Mouse (Mus musculus): ENCODE data around the gene Bcar1. TPM values are rescaled to one million over a fixed set of nuclear protein-coding genes. Genes with fewer than 3 reads are reported as not detected.

The Bcar1 gene
- 5.6 and 6.3 TPM in 2 replicates for polyA plus RNA-seq (2015; fragmentation: Nextera tagmentation; extraction: Ambion mirVana)

- DNase-seq = peak; percentile 46
- H3K27me3 ChIP-seq = peaks cover 84% of the 10 kb centered on the region
- H3K4me1 ChIP-seq (replicated peaks) = peaks cover 64% of the 10 kb centered on the region
- H3K9ac ChIP-seq = peak within 1 kb of the TSS; percentile 71
- peak; percentile 7 for ATAC-seq (ENCODE audit: low read depth)
- 10% methylated on average over 40 of the region's 40 CpGs for WGBS (ENCODE audit: insufficient replicate concordance)
- peak within 1 kb of the TSS; percentile 64 for H3K4me3 ChIP-seq (replicated peaks)
- H3K36me3 ChIP-seq = no peaks in the 10 kb centered on the region
- H3K4me2 ChIP-seq = peak within 1 kb of the TSS; percentile 69
- H3K9me3 ChIP-seq (replicated peaks) = no peaks in the 10 kb centered on the region
- H3K27ac ChIP-seq = peak within 1 kb of the TSS; percentile 52
Measured at GRCm38 (mm10) chr8:111743792-111744696, at the start of gene Bcar1. Gene Bcar1 (minus strand): TSS chr8:111743809.

GRCm38 (mm10) chr8:111789639-111790038 is 46.0 kb upstream of the Bcar1 start:
- H3K9ac ChIP-seq = no peak overlapping the region
- H3K4me2 ChIP-seq = no peak overlapping the region
- DNase-seq (no peak), ATAC-seq (ENCODE audit: low read depth) (no peak)
- no peaks in the 10 kb centered on the region for H3K4me1 ChIP-seq (replicated peaks)
- no peak overlapping the region for H3K4me3 ChIP-seq (replicated peaks)
- H3K27me3 ChIP-seq = no peaks in the 10 kb centered on the region
- H3K9me3 ChIP-seq (replicated peaks) = no peaks in the 10 kb centered on the region
- no peak overlapping the region; the same call in 1 of the 2 replicates for H3K27ac ChIP-seq
- peaks cover 23% of the 10 kb centered on the region for H3K36me3 ChIP-seq

DNA sequence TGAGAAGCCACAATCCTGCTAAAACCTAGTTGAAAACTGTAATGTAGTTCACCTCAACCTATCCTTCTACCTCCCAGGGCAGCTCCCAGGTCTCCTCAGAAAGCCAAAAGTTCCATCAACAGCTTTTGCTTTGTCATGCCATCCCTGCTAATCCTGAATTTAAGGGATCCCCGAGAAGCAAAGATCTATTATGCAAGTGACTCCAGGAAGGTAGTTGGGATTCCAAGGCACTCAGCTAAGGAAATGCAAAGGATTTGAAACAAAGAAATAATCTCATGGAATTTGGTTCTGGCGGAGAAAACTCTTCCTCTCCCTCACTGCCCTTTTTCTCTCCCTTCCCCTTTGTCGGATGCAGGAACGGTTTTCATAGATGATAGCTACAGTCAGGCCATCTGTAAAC is 45.6 kb upstream of the Bcar1 start:
- Histone ChIP-seq H3K9ac (no peak overlapping the region), H3K4me2 (no peak overlapping the region), H3K9me3 (replicated peaks) (no peaks in the 10 kb centered on the region), H3K36me3 (peaks cover 21% of the 10 kb centered on the region), H3K4me3 (replicated peaks) (no peak overlapping the region), H3K27ac (no peak overlapping the region), H3K27me3 (no peaks in the 10 kb centered on the region), H3K4me1 (replicated peaks) (no peaks in the 10 kb centered on the region)
- DNase-seq (no peak), ATAC-seq (ENCODE audit: low read depth) (no peak)
- 62% methylated on average over 4 of the region's 4 CpGs for WGBS (ENCODE audit: insufficient replicate concordance)

GRCm38 (mm10) chr8:111788497-111788896 is 44.9 kb upstream of the Bcar1 start:
- Histone ChIP-seq H3K9me3 (replicated peaks) (no peaks in the 10 kb centered on the region), H3K4me2 (no peak overlapping the region), H3K4me3 (replicated peaks) (no peak overlapping the region), H3K36me3 (peaks cover 21% of the 10 kb centered on the region; the same call in 1 of the 2 replicates), H3K27me3 (no peaks in the 10 kb centered on the region), H3K4me1 (replicated peaks) (no peaks in the 10 kb centered on the region), H3K9ac (no peak overlapping the region), H3K27ac (no peak overlapping the region)
- WGBS (ENCODE audit: insufficient replicate concordance) = 67% methylated on average over 3 of the region's 3 CpGs
- DNase-seq = no peak
- no peak for ATAC-seq (ENCODE audit: low read depth)

DNA sequence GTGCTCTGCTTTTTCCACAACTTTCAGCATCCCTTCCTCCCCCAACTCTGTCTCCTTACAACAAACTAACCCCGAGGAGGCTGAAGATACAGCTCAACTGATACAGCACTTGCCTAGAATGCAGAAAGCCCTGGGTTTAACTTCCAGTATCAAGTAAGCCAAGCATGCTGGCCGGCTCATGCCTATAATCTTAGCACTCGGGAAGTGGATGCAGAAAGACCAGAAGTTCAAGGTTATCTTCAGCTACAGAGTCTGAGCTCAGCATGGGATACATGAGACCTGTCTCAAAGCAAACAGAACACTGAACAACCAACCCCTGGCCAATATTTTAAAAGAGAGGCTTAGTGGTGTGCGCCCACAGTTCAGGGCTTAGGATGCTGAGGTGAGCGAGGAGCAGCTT is 44.5 kb upstream of the Bcar1 start:
- DNase-seq (no peak), ATAC-seq (ENCODE audit: low read depth) (no peak)
- H3K9me3 ChIP-seq (replicated peaks) = no peaks in the 10 kb centered on the region
- no peak overlapping the region for H3K4me3 ChIP-seq (replicated peaks)
- no peak overlapping the region for H3K9ac ChIP-seq
- 65% methylated on average over 5 of the region's 5 CpGs for WGBS (ENCODE audit: insufficient replicate concordance)
- no peak overlapping the region for H3K27ac ChIP-seq
- H3K4me1 ChIP-seq (replicated peaks) = no peaks in the 10 kb centered on the region
- H3K27me3 ChIP-seq = no peaks in the 10 kb centered on the region
- H3K4me2 ChIP-seq = no peak overlapping the region
- H3K36me3 ChIP-seq = peaks cover 23% of the 10 kb centered on the region; the same call in 1 of the 2 replicates

DNA sequence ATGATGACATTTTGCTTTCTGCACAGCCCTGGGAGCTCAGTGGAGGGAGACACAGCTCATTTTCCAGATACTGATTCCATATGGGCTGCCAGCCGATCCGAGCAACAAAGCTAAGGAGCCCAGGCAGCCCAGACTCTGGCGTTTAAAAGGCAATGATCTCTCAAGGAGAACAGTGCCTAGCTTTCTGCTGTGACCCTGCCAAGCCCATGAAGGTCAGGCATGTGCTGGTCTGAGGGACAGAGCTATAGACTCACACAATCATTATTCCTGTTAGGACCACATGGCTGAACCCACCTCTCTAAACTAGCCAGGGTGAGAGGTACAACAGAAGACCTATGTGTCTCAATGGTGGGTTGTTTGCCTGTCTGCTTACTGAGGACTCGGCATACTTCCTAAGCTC is 44.1 kb upstream of the Bcar1 start:
- H3K27me3 ChIP-seq = no peaks in the 10 kb centered on the region
- 0 out of 2 replicates have a peak overlapping the region, but pooled peaks have one; percentile 13 for H3K27ac ChIP-seq
- H3K36me3 ChIP-seq = peaks cover 26% of the 10 kb centered on the region; the same call in 1 of the 2 replicates
- 64% methylated on average over 4 of the region's 4 CpGs for WGBS (ENCODE audit: insufficient replicate concordance)
- no peak overlapping the region for H3K4me3 ChIP-seq (replicated peaks)
- H3K9ac ChIP-seq = no peak overlapping the region
- H3K4me1 ChIP-seq (replicated peaks) = no peaks in the 10 kb centered on the region
- H3K4me2 ChIP-seq = no peak overlapping the region
- ATAC-seq (ENCODE audit: low read depth) (no peak), DNase-seq (no peak)
- H3K9me3 ChIP-seq (replicated peaks) = no peaks in the 10 kb centered on the region

DNA sequence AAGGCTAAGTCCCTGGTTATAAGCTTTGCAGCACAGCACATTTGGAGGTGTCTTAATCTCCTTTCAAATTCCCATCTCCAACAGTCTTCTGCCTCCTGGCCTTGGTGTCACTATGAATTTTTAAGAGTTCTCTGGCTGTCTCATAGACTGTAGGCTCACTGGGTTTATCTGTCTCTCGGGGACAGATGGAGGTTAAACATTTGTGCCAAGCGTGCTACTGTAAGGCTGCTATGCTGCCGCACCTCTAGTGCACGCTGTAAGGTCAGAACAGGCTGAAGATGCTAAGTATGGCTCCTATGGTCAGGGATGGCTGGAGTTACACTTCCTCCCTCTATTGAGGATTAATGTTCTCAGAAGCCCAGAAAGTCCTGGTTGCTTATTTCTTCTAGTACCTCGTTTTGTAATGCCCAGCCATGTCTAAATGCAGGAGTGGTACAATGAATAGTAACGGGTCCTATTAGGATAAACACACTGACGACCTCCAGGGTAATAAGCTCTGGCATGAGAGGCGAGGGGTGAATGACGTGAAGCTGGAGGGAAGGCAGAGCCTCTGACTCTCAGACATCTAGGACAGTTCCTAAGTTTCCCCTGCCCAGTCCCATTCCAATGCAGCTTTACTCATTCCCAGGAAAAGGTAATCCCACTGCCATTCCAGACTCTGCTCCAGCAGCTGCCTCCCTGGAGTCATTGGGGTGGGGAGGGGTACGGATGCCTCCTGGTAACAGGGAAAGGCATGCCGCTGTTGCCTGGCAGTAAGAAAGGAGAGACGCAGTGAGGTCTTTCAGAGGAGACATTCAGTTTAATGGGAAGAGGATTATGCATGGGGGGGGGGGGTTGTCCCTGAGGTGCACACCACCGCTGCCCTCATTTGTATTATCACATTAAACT is 43.3 kb upstream of the Bcar1 start:
- Histone ChIP-seq H3K9ac (no peak overlapping the region), H3K36me3 (peaks cover 27% of the 10 kb centered on the region; the same call in 1 of the 2 replicates), H3K9me3 (replicated peaks) (no peaks in the 10 kb centered on the region), H3K4me1 (replicated peaks) (no peaks in the 10 kb centered on the region), H3K27me3 (no peaks in the 10 kb centered on the region), H3K4me2 (no peak overlapping the region), H3K4me3 (replicated peaks) (no peak overlapping the region), H3K27ac (no peak overlapping the region)
- WGBS (ENCODE audit: insufficient replicate concordance) = 77% methylated on average over 13 of the region's 13 CpGs
- ATAC-seq (ENCODE audit: low read depth) (no peak), DNase-seq (no peak)

- no peak overlapping the region for H3K4me2 ChIP-seq
- H3K4me3 ChIP-seq (replicated peaks) = no peak overlapping the region
- peaks cover 8% of the 10 kb centered on the region for H3K4me1 ChIP-seq (replicated peaks)
- no peaks in the 10 kb centered on the region for H3K27me3 ChIP-seq
- DNase-seq (no peak), ATAC-seq (ENCODE audit: low read depth) (no peak)
- H3K9ac ChIP-seq = no peak overlapping the region
- peaks cover 22% of the 10 kb centered on the region; the same call in 1 of the 2 replicates for H3K36me3 ChIP-seq
- no peaks in the 10 kb centered on the region for H3K9me3 ChIP-seq (replicated peaks)
- WGBS (ENCODE audit: insufficient replicate concordance) = 81% methylated on average over 2 of the region's 2 CpGs
- no peak overlapping the region for H3K27ac ChIP-seq
Measured at GRCm38 (mm10) chr8:111786116-111786515, 42.5 kb upstream of the Bcar1 start.

DNA sequence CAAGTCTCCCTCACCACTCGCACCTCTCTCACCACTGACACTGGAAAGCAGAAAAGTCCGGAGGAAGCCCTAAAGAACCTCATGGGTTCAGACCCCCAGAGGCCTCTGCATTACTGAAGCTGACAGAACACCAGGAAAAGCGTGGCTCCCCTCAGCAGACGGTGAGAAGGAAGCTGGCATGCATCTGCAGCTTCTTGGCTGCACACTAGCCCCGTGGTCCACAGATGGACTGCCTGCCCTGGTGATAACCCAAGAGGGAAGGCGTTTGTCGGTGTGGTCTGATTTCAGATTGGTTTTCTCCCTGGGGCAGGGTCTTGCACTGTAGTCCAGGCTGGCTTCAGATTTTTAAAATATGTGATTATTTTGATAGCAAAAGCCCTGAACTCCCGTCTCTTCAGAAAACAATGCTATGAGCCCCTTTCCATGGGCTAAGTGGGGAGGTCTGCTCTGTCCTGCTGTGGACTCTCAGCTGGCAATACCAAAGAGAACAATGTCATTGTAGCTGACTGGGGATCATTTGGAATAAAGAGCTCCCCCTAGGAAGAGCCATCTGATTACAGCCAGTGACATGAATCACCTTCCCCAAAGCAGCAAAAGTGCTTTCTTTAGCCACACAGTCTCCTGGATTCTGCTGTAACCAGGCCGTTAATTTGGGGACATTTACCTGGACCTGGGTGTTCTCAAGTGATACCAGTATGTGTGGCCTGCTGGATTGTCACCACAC is 39.2 kb upstream of the Bcar1 start:
- H3K27me3 ChIP-seq = no peaks in the 10 kb centered on the region
- H3K4me2 ChIP-seq = no peak overlapping the region
- no peak overlapping the region for H3K27ac ChIP-seq
- no peak for DNase-seq
- no peak overlapping the region for H3K4me3 ChIP-seq (replicated peaks)
- 75% methylated on average over 9 of the region's 9 CpGs for WGBS (ENCODE audit: insufficient replicate concordance)
- H3K9ac ChIP-seq = no peak overlapping the region
- peaks cover 13% of the 10 kb centered on the region for H3K4me1 ChIP-seq (replicated peaks)
- ATAC-seq (ENCODE audit: low read depth) = no peak
- H3K36me3 ChIP-seq = peaks cover 26% of the 10 kb centered on the region
- H3K9me3 ChIP-seq (replicated peaks) = no peaks in the 10 kb centered on the region

GRCm38 (mm10) chr8:111782161-111782560 is 38.6 kb upstream of the Bcar1 start:
- Histone ChIP-seq H3K4me3 (replicated peaks) (no peak overlapping the region), H3K27me3 (no peaks in the 10 kb centered on the region), H3K36me3 (peaks cover 29% of the 10 kb centered on the region), H3K4me1 (replicated peaks) (peaks cover 13% of the 10 kb centered on the region), H3K9ac (no peak overlapping the region), H3K4me2 (no peak overlapping the region), H3K27ac (no peak overlapping the region), H3K9me3 (replicated peaks) (no peaks in the 10 kb centered on the region)
- no peak for DNase-seq
- no peak for ATAC-seq (ENCODE audit: low read depth)
- 61% methylated on average over 2 of the region's 2 CpGs for WGBS (ENCODE audit: insufficient replicate concordance)
